Mouse (Mus musculus) cerebellum, adult 2 months (tissue): Measurements from ENCODE around the gene Slc24a2.

Source experiments
- CTCF ChIP-seq: fragments of 200-500 bp; IDR thresholded peaks from 2 replicates; pipeline ENCODE4 v1.5.1; 2011; ENCODE audit warnings: low read depth, mild to moderate bottlenecking, control low read depth, low read length, moderate library complexity, borderline replicate concordance; ENCODE audit not compliant: insufficient read depth
- POLR2A ChIP-seq: fragments of 200-500 bp; IDR thresholded peaks from 2 replicates; pipeline ENCODE4 v1.6.1; 2011; ENCODE audit warnings: low read length, control low read depth, borderline replicate concordance; ENCODE audit not compliant: insufficient read depth

DNA sequence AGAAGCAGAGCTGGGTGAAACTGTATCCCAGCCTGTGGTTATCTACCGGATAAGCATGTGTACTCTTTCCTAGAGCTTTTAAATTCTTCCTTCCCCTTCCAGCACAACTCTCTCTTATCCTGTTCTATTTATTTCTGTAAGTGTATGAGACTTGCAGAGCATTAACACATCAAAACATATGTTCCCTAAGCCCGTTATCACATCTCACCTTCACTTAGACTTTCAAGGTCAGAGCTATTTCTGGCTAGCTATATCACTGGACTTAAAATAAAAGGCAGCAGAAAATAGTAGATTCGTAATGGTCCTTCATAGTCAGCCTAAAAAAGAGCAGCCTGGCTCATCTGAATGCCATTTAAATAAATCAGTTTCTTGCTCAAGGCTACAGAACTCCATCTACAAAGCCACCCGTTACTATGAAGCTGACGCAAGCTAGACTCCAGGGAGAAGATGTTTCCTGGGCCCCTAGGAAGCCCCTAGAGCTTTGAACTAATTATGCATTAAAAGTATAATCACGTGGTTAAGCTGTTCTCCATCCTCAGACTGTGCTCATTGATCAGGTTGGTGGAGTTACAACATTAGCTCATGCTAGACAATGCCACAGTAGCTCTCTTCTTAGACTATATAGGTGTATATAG, 18.8 kb downstream of the Slc24a2 start:
- TF ChIP-seq POLR2A, result no peak
- TF ChIP-seq CTCF, result no peak
